Mouse (Mus musculus): ENCODE results near the gene Rin2.

- TF ChIP-seq MXI1 (IDR thresholded peaks at IDR 0.05; ENCODE audit: low read depth, low read length) (no peak), JUND (conservative IDR thresholded peaks at IDR 0.05; ENCODE audit: low read depth, low read length) (no peak), POLR2AphosphoS2 (IDR thresholded peaks at IDR 0.05; ENCODE audit: low read depth, low read length) (no peak), CTCF (conservative IDR thresholded peaks at IDR 0.05 in 1 of 2, IDR thresholded peaks at IDR 0.05 in 1 of 2; ENCODE audit: low read depth in 2 of 2, low read length in 2 of 2) (no peak), CHD2 (IDR thresholded peaks at IDR 0.05; ENCODE audit: low read length) (no peak), MYC (IDR thresholded peaks at IDR 0.05; ENCODE audit: low read depth, low read length) (no peak), KAT2A (IDR thresholded peaks at IDR 0.05; ENCODE audit: insufficient replicate concordance, low read length) (no peak), USF2 (conservative IDR thresholded peaks at IDR 0.05; ENCODE audit: low read depth, low read length) (no peak), NRF1 (IDR thresholded peaks at IDR 0.05; ENCODE audit: low read depth, low read length) (no peak), POLR2A (IDR thresholded peaks at IDR 0.05; ENCODE audit: low read depth, low read length) (no peak)
These were observed 1.9 kb downstream of the Rin2 start for GRCm38 (mm10) chr2:145676936-145677335.
